Mouse (Mus musculus) layer of hippocampus, adult 6 months (tissue): Measurements from ENCODE around the gene Rpgrip1l. TPM values are rescaled to one million over a fixed set of nuclear protein-coding genes. Genes with fewer than 3 reads are reported as not detected.

ENCODE experiments used
- long read RNA-seq, 2 experiments: library from polyadenylated mRNA; unstranded; transcript quantifications; one replicate each; pipeline ENCODE4 v2.0.0; 2019 to 2020
- polyA plus RNA-seq: library from polyadenylated mRNA; unstranded; fragments of <200 nt; fragmentation: Nextera tagmentation; gene quantifications from 2 replicates; pipeline ENCODE4 v1.2.3, GENCODE M21; 2021

Rpgrip1l gene
- polyA plus RNA-seq: 26.3 and 28.3 TPM in 2 replicates
- long read RNA-seq, experiment 1, partial matches to known transcripts: 8 of 10 reads
- long read RNA-seq, experiment 1, other reads (novel, unspliced or antisense): 2 of 10 reads
- long read RNA-seq, experiment 2, full-length matches to known transcripts: 1 of 16 reads
- long read RNA-seq, experiment 2, partial matches to known transcripts: 6 of 16 reads
- long read RNA-seq, experiment 2, other reads (novel, unspliced or antisense): 9 of 16 reads

DNA sequence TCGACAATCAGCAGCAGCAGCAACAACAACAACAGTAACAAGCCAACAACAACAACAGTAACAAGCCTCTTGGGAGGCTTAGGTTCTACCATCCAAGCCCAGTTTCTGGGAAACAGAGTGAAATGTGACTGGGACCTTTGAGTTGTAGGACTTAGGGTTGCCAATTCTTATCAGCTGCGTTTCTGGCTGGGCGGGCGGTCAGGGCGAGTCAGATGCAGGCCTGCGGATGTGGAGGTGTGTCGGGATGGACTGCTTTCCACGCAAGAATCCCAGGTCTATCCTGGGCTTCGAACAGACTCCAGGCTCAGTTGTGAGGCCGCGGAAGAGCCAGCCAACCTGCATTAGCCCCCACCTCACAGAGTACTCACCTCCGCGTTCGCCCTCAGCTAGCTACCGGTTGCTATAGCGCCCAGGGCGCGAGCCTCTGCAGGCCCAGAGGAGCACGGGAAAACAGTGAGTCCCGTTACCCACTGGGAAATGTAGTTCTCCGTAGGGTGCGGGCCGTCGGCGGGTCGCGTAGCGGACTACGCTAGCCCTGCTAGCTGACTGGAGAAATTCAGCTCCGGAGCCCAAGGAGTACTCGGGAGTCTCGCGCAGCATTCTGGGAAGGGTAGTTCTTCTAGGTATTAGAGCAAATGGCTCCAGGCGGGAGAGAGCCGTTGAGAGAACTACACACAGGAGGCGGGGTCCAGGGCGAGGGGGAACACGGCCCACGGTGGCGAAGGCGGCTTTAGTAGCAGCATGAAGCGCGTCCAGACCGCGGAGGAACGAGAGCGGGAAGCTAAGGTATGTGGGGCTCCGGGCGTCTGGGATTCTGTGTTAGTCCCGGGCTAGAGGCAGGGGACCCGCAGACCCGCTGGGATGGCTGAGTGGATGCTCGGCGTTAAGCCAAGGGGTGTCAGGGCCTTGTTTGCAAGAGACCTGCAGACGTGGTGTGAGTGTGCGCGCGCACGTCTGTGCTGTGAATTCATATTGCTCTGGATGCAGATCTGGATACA lies at the start of gene Rpgrip1l, which contains the start of gene Fto:
TSS of gene Rpgrip1l (minus strand) at position 428 of the 998 bp plus-strand sequence.
TSS of gene Fto (plus strand) at position 691 of the 998 bp plus-strand sequence.

DNA sequence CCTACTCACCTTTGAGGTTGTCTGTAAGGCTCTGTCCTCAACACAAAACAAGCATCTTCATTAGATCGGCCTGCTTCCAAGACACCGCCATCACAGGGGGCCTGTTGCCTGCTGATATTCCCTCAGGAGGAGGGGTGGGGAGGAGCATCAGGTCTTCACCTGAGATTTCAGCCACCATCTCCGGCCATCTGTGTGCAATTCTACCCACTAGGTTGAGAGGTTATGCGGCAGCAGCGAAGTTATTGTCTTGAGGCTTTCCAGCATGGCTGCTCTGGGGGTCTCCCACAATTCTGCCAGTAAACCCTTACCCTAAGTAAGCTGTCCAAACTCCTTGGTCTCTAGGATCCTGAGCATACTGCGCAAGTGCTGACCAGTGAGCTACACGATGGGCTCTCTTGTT lies 113.2 kb downstream of the Rpgrip1l start, which contains the start of gene Aktip:
TSS of gene Aktip (minus strand) at position 101 of the 400 bp plus-strand sequence.

Other genes with a start within 250 kb of the Rpgrip1l start
- 12.1 and 13.6 TPM in 2 replicates for gene Rbl2, start 243.2 kb downstream of the Rpgrip1l start, polyA plus RNA-seq
- 125 and 128 TPM in 2 replicates for gene Aktip, start 113.3 kb downstream of the Rpgrip1l start, polyA plus RNA-seq
- gene Fto, start 263 bp upstream of the Rpgrip1l start, polyA plus RNA-seq: 21.9 and 22.1 TPM in 2 replicates